Mouse (Mus musculus): ENCODE data around the gene Krtap11-1. TPM values are rescaled to one million over a fixed set of nuclear protein-coding genes. Genes with fewer than 3 reads are reported as not detected.

Krtap11-1 gene
- total and polyA plus RNA-seq, 3 experiments: not detected

- no peaks in the 10 kb centered on the region for H3K36me3 ChIP-seq (ENCODE audit: control insufficient read depth in 1 of 2, insufficient read depth in 2 of 2, low read length in 2 of 2)
- no peaks in the 10 kb centered on the region for H3K79me2 ChIP-seq (ENCODE audit: control insufficient read depth, insufficient read depth, low read length, poor library complexity)
- no peak overlapping the region for H3K4me3 ChIP-seq (ENCODE audit: control insufficient read depth in 1 of 2, insufficient read depth in 1 of 2, low read depth in 2 of 2, low read length in 2 of 2)
- no peaks in the 10 kb centered on the region for H3K27me3 ChIP-seq (ENCODE audit: control insufficient read depth in 1 of 2, insufficient read depth in 2 of 2, low read length in 2 of 2)
- no peak overlapping the region for H3K27ac ChIP-seq (ENCODE audit: control insufficient read depth, low read depth, low read length)
- no peak overlapping the region for H3K9ac ChIP-seq (ENCODE audit: control insufficient read depth, low read depth, low read length, poor library complexity, severe bottlenecking)
- no peak for DNase-seq (ENCODE audit: low read depth, low spot score)
- H3K9me3 ChIP-seq (replicated peaks; ENCODE audit: insufficient read depth, low read length): no peaks in the 10 kb centered on the region
- TF ChIP-seq HCFC1 (IDR thresholded peaks at IDR 0.05; ENCODE audit: low read depth, low read length): no peak
- no peak for TF ChIP-seq ELF1 (IDR thresholded peaks at IDR 0.05; ENCODE audit: low read depth, low read length)
- TF ChIP-seq RCOR1 (IDR thresholded peaks at IDR 0.05; ENCODE audit: low read depth, low read length): no peak
- TF ChIP-seq CHD1 (IDR thresholded peaks at IDR 0.05; ENCODE audit: low read depth, low read length): no peak
- TF ChIP-seq GABPA (IDR thresholded peaks at IDR 0.05; ENCODE audit: low read depth, low read length): no peak
- no peak for TF ChIP-seq CTCF (IDR thresholded peaks at IDR 0.05 in 2 of 3, conservative IDR thresholded peaks at IDR 0.05 in 1 of 3; ENCODE audit: control insufficient read depth in 1 of 3, insufficient read depth in 1 of 3, low read depth in 2 of 3, low read length in 3 of 3, poor library complexity in 1 of 3, severe bottlenecking in 1 of 3)
- TF ChIP-seq MYB (IDR thresholded peaks at IDR 0.05; ENCODE audit: low read depth, low read length): no peak
- TF ChIP-seq MAX (IDR thresholded peaks at IDR 0.05; ENCODE audit: low read length): no peak
- no peak for TF ChIP-seq ETS1 (IDR thresholded peaks at IDR 0.05; ENCODE audit: low read depth, low read length)
- no peak for TF ChIP-seq TCF12 (IDR thresholded peaks at IDR 0.05; ENCODE audit: low read depth, low read length)
- TF ChIP-seq ZMIZ1 (IDR thresholded peaks at IDR 0.05; ENCODE audit: low read depth, low read length): no peak
- no peak for TF ChIP-seq MYC (IDR thresholded peaks at IDR 0.05; ENCODE audit: low read depth, low read length)
- no peaks in the 10 kb centered on the region for H3K4me1 ChIP-seq (ENCODE audit: control insufficient read depth in 1 of 2, insufficient read depth in 2 of 2, low read length in 2 of 2)
These were observed 37.8 kb upstream of the Krtap11-1 start for GRCm38 (mm10) chr16:89608791-89609185.

GRCm38 (mm10) chr16:89608161-89608790, 37.3 kb upstream of the Krtap11-1 start:
- Histone ChIP-seq H3K4me3 (ENCODE audit: control insufficient read depth in 1 of 2, insufficient read depth in 1 of 2, low read depth in 2 of 2, low read length in 2 of 2) (no peak overlapping the region), H3K36me3 (ENCODE audit: control insufficient read depth in 1 of 2, insufficient read depth in 2 of 2, low read length in 2 of 2) (no peaks in the 10 kb centered on the region), H3K9ac (ENCODE audit: control insufficient read depth, low read depth, low read length, poor library complexity, severe bottlenecking) (no peak overlapping the region), H3K9me3 (replicated peaks; ENCODE audit: insufficient read depth, low read length) (no peaks in the 10 kb centered on the region), H3K27me3 (ENCODE audit: control insufficient read depth in 1 of 2, insufficient read depth in 2 of 2, low read length in 2 of 2) (no peaks in the 10 kb centered on the region), H3K4me1 (ENCODE audit: control insufficient read depth in 1 of 2, insufficient read depth in 2 of 2, low read length in 2 of 2) (no peaks in the 10 kb centered on the region), H3K79me2 (ENCODE audit: control insufficient read depth, insufficient read depth, low read length, poor library complexity) (no peaks in the 10 kb centered on the region), H3K27ac (ENCODE audit: control insufficient read depth, low read depth, low read length) (no peak overlapping the region)
- TF ChIP-seq MYC (IDR thresholded peaks at IDR 0.05; ENCODE audit: low read depth, low read length) (no peak), GABPA (IDR thresholded peaks at IDR 0.05; ENCODE audit: low read depth, low read length) (no peak), EP300 (IDR thresholded peaks at IDR 0.05; ENCODE audit: low read depth in 1 of 2, low read length in 2 of 2) (no peak), TCF12 (IDR thresholded peaks at IDR 0.05; ENCODE audit: low read depth, low read length) (no peak), ZKSCAN1 (IDR thresholded peaks at IDR 0.05; ENCODE audit: low read depth, low read length) (no peak), USF2 (IDR thresholded peaks at IDR 0.05; ENCODE audit: borderline replicate concordance in 1 of 2, insufficient read depth in 1 of 2, low read depth in 1 of 2, low read length in 2 of 2) (no peak), POLR2A (IDR thresholded peaks at IDR 0.05; ENCODE audit: control insufficient read depth in 1 of 2, insufficient read depth in 1 of 2, low read depth in 1 of 2, low read length in 2 of 2, poor library complexity in 1 of 2) (no peak), SIN3A (IDR thresholded peaks at IDR 0.05; ENCODE audit: low read length) (no peak), HCFC1 (IDR thresholded peaks at IDR 0.05; ENCODE audit: low read depth, low read length) (no peak), SMC3 (IDR thresholded peaks at IDR 0.05; ENCODE audit: low read depth, low read length) (no peak), MXI1 (IDR thresholded peaks at IDR 0.05; ENCODE audit: low read depth, low read length) (no peak), ZC3H11A (IDR thresholded peaks at IDR 0.05; ENCODE audit: low read depth, low read length) (no peak), MYB (IDR thresholded peaks at IDR 0.05; ENCODE audit: low read depth, low read length) (no peak), GATA1 (IDR thresholded peaks at IDR 0.05; ENCODE audit: low read depth, low read length) (no peak), CHD2 (IDR thresholded peaks at IDR 0.05; ENCODE audit: low read length) (no peak), MAFK (IDR thresholded peaks at IDR 0.05; ENCODE audit: borderline replicate concordance, low read depth, low read length) (no peak), RCOR1 (IDR thresholded peaks at IDR 0.05; ENCODE audit: low read depth, low read length) (no peak)
- DNase-seq (ENCODE audit: low read depth, low spot score): no peak

Data from MEL (cell line).